Mouse (Mus musculus) layer of hippocampus, postnatal 14 days (tissue): ENCODE measurements around the gene Ccdc162. TPM values are rescaled to one million over a fixed set of nuclear protein-coding genes. Genes with fewer than 3 reads are reported as not detected.

Experiments
- DNase-seq, 2 experiments: peaks; one replicate each; pipeline ENCODE4 v3.0.0; 2021 to 2022; ENCODE audit warnings: low spot score in 2 of 2, mixed read lengths in 1 of 2
- total RNA-seq, 2 experiments: library from RNA; stranded (reverse); gene quantifications; 2 replicates each; pipeline ENCODE4 v1.2.3; 2021

The Ccdc162 gene
- total RNA-seq, 2 experiments from 2014 or later, result 2.3 to 3.7 TPM

DNA sequence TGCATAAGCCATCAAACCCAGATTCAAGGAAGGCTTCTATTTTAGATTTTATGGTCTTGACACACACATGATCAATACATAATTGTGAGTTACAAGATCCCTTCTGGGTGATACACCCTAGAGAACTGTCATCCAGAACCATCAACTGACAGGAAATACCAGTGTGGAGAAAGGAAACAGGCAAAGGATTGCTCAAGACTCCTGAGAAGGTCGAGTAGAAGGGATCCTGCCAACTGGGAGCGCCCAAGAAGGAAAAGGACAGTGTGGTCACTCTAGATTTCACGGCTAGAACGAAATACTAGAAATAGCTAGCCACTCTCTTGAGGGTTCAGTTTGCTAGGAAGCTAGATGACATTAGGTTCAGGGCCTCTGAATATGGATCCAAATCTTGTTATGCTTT, 173.0 kb downstream of the Ccdc162 start:
- no peak for DNase-seq

DNA sequence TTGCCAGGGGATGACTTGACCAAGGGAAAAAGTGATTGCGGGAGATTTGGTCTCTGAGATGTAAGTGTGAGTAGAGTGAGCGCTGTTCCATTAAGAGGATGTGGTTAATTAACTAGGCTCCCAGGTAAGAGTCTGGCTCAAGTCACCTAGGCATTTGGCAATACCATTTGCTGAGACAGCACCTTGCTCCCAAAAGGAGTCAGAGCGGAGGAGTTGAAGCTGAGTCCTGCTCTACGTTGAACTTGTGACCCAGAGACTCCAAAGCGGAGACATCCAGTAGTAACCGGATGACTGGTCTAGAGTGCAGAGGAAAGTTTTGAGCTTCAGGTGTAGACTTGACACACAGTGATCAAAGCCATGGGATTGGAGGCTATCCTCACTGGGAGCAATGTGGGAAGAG, 174.4 kb downstream of the Ccdc162 start:
- no peak for DNase-seq

DNA sequence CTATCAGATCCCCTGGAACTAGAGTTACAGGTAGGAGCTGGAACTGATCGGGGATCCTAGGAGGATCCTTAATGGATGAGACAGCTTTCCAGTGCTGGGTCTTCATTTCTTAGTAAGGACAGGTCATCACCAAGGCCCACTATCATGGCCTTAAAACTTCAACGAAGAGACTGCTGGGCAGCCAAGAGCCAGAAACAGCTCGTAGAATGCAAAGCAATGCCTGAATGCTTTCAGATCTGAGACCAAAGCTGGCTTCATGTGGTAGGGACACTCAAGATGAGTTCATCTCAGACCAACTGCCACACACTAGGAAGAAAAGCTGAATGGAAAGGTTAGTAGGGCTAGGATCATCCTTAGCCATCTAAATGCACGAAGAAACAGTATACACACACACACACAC, 177.4 kb downstream of the Ccdc162 start:
- DNase-seq, result no peak

DNA sequence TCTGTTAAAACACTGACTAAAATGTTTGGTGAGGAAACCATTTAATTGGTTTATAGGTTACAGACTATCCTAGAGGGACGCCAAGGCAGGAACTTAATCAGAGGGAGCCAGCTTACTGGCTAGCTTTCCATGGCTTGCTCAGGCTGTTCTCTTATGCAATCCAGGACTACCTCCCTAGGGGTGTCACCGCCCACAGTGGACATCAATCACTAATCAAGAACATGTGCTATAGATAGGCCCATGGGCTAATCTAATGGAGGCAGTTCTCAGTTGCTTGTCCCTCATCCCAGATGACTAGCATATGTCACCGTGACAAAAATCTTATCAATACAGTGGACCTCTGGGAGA, 178.5 kb downstream of the Ccdc162 start:
- DNase-seq, result no peak

- no peak for DNase-seq
Observed at GRCm38 (mm10) chr10:41537226-41537982, 179.0 kb downstream of the Ccdc162 start.

- no peak for DNase-seq
Observed at GRCm38 (mm10) chr10:41536714-41537113, 179.7 kb downstream of the Ccdc162 start.

DNA sequence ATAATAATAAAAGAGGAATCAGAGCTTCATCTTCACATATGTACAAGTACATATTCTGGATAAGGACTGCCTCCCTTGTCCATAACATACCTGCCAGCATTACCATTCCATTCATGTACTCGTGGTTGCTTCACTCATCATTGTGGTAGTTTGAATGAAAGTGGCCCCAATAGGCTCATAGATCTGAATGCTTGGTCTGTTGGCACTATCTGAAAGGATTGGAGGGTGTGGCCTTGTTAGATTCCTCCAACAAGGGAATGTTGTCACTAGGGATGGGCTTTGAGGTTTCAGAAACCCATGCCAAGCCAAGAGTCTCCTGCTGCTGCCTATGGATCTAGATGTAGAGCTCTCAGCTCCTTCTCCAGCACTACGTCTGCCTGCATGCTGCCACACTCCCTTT, 180.4 kb downstream of the Ccdc162 start:
- no peak for DNase-seq

- DNase-seq, result no peak
Observed at GRCm38 (mm10) chr10:41529972-41530371, 186.5 kb downstream of the Ccdc162 start.

DNA sequence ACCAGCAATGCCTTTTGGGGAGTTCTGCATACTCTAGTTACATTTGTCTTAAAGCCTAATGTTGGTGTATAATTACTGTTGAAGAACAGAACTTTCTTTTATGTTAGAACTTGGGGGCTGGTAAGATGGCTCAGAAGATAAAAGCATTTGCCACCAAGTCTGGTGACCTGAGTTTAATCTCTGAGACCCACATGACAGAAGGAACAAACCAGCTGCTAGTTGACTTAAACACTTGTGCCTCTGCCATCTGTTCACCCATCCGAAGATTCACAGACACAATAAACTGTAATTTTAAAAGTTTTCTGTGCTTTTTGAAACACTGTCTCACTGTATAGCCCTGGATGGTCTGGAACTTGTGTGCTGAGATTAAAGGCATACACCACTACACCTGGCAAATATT, 190.7 kb downstream of the Ccdc162 start:
- no peak for DNase-seq

- DNase-seq, result no peak
Observed at GRCm38 (mm10) chr10:41523386-41523785, 193.0 kb downstream of the Ccdc162 start.

GRCm38 (mm10) chr10:41520410-41520673, 196.1 kb downstream of the Ccdc162 start:
- DNase-seq, result no peak

GRCm38 (mm10) chr10:41519640-41520409, 196.6 kb downstream of the Ccdc162 start:
- peak in 1 of 2 experiments; percentile 45 for DNase-seq

- DNase-seq, result peak; percentile 92 to 94
Observed at GRCm38 (mm10) chr10:41518981-41519618, 197.3 kb downstream of the Ccdc162 start, which contains the start of gene Cd164. Cd164 (plus strand) TSS chr10:41519414.

- DNase-seq, result peak; percentile 74 to 76
Observed at GRCm38 (mm10) chr10:41518508-41518980, 197.9 kb downstream of the Ccdc162 start.

DNA sequence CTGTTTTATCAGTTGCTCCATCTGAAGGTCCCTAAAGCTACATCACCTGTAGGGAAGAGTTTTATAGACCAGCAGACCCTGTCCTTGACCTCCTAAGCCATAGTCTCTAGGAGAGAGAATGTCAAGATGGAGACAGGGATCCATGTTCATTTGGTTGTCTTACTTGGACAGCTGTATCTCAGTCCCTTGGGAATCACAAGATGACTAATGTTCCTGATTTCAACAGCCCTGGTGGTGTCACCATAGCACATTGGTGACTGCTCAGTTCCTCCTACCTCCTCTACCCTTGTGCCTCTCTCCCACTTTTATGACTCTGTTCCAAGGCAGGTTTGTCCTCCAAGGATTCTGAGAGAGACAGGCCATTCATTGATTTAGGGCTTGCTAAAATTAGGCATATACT, 201.5 kb downstream of the Ccdc162 start:
- DNase-seq, result no peak

DNA sequence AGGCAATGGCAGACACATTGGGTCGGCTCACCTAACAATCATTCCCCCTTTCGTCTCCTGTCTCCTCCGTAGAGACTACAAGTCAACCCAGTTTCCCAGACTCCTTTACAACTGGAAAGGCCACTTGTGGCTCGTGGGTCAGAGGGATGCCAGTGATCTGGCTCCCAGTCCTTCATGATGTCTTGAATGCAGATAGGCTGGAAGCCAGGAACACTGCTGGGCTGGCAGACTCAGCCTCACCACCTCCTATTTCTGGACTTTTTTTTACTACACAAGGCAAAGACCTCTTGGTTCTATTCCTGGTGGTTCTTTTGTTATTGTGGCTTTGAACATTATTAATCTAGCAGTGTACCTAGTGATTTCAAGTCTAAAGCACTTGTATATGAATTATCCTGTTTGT, 202.1 kb downstream of the Ccdc162 start:
- no peak for DNase-seq

DNA sequence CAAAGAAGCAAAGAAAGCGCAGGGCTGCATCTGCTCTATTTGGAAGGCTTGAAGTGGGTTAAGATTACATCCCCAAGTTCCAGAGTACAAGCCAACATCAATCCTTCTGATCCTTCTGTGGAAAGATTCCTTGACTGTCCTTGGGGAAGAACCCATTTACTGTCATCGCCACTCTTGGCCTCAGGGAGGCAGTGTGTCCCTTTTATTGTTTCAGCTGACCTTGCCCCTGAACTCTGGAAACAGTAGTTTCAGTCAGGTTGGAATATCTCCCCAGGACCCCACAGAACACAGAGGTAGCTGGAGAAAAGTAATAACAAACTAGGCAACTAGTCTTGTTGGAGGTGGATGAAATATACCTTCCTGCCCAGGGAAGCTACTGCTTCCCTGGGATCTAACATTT, 207.3 kb downstream of the Ccdc162 start:
- DNase-seq, result no peak

DNA sequence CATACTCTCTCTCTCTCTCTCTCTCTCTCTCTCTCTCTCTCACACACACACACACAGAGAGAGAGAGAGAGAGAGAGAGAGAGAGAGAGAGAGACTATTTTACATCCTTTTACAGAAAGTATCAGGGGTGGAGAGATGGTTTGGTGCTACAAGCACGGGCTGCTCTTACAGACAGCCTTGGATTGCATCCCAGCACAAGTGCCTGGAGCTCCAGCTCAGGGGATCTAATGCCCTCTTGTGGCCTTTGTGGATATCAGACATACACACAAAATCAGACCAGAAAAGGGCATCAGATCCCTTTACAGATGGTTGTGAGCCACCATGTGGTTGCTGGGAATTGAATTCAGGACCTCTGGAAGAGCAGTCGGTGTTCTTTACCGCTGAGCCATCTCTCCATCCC, 211.0 kb downstream of the Ccdc162 start:
- DNase-seq, result peak; percentile 62 to 88

- no peak for DNase-seq
Observed at GRCm38 (mm10) chr10:41504996-41505395, 211.4 kb downstream of the Ccdc162 start.

DNA sequence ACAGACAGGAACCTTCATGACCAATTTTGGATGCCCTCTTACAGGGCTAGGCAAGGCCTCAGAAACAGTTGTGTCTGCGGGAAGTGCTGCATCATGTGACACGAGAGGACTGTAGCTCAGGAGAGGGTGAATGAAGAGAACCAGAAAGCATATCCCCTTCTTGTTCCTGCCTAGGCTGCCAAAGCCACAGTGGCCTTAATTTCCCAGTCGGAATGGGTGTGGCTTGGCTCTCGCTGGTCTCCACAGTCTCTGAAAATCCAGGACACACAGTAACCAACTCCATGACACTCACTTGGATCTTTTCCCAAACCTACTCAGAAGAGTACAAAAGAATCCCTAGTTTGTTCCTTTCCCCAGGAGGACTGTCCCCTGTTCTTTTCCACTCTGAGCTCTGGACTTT, 215.5 kb downstream of the Ccdc162 start:
- DNase-seq, result peak in 1 of 2 experiments; percentile 62

DNA sequence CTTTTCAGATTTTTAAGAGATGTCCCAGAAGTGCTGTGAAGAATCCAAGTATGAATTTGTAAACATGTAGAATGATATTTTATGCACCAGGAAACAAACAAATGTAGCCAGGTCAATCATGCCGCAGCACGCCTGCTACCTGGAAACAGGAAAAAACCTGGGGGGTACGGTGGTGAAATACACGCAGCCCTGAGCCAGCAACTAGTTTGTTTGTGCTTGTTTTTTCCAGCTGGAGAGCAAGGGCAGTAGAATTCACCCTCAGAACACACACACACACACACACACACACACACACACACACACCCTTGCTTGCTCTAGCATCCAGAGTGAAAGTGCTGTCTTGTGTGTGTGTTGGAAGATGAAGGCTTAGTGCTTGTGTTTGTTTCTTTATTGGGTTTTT, 225.3 kb downstream of the Ccdc162 start:
- DNase-seq, result no peak

DNA sequence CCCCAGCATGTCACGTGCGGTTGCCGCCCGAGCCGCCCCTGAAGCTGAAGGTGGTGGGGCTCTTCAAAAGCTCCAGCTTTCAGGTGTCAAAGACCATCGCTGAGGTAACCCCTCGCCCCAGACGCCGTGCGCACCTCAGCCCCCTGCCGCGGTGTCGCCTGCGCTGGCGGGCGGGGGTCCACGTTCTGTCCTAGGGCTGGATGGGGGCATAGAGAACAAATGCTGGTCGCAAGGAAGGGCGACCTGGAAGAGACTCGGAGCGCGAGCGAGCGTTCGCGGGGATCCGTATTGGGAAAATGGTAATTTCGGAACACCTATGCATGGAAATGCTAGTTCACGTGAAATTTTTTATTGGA, 225.9 kb downstream of the Ccdc162 start:
- no peak for DNase-seq
